Mouse (Mus musculus): ENCODE results near the gene Gm20521. TPM values are rescaled to one million over a fixed set of nuclear protein-coding genes. Genes with fewer than 3 reads are reported as not detected.
A peak's percentile ranks its signal among the peaks of the same experiment; 100 is the strongest.

Gm20521 gene
- not detected in 2 replicates for total RNA-seq (2017)

DNA sequence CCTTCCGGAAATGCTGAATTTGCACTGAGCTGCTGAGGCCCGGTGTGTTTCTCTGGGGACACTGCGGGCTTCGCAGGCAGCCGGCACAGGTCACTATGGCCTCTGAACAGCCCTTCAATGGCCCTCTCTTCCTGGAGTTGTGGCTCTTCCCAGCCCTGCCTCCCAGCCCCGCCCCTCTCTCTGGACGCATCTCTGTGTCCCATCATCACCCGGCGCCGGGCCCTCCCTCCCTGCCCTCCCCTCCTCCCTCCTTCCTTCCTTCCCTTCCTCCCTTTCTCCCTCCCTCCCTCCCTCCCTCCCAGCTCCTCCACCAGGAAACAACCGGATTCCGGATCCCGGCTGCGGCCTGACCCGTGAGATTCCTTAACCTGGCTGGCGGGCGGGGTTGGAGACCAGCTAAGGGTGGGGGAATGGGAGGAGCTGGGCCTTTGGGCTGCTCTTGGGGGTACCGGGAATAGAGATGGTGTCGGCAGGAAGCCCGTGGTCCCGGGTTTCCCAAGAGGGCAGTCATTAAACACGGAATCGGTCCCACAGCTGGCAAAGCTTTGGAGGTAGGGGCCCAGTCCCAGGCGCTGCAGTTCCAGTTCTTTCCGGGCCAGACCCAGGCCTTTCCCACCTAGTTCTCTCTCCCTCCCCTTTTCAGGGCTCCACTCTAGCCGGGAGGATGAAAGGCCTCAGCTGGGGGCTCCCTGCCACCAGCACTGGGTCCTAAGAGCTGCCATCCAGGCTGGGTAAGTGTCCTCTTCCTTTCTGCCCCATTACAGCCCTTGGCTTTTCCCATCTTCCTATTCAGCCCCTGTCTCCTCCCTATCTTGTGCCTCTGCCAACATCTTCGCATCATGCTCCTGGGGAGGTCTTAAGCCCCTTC lies at the start of gene Gm20521, which contains the start of gene Bcl2l2:
Gene Gm20521 (plus strand): TSS at position 288 of the 868 bp plus-strand sequence.
Gene Bcl2l2 (plus strand): TSS at position 224 of the 868 bp plus-strand sequence.
- peak; percentile 82 to 83 for ATAC-seq (replicated peaks in 1 of 2; ENCODE audit: insufficient read depth in 1 of 2, low FRiP score in 2 of 2, low TSS enrichment in 1 of 2, low read depth in 1 of 2, poor library complexity in 2 of 2, severe bottlenecking in 2 of 2)

DNA sequence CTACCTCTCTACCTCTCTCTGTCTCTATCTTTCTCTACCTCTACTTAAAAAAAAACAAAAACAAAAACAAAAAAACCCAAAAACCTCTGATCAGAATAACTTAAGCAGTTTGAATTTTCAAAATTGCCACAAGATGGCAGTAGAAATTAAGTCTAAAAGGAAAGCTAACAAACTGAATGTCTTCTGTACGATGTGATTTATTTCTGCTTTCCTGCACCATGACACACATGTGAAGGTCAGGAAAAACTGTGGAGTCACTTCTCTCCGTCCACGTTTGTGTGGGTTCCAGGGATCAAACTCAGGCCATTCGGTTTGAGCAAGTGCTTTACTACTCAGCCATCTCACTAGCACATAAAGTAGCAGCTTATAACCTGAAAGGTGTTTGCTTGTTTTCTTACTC lies 39.8 kb upstream of the Gm20521 start:
- no peak for ATAC-seq (replicated peaks in 1 of 2; ENCODE audit: insufficient read depth in 1 of 2, low FRiP score in 2 of 2, low TSS enrichment in 1 of 2, low read depth in 1 of 2, poor library complexity in 2 of 2, severe bottlenecking in 2 of 2)

DNA sequence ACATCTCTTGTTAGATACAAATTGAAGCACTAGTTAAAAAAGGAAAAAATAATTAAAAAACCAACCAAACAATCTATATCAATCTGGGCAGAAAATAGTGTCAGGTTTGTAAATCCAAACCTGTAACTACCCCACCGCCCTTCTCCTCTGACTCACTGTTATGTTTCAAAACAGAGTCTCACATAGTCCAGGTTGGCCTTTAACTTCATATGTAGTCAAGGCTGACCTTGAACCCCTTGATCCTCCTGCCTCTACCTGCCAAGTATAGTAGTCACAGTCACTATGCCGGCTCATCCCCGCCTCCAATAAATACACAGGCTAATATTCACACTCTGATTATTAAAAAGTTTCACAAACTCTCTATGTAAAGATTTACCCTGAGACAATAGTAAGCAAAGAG lies 27.5 kb upstream of the Gm20521 start:
- ATAC-seq (replicated peaks in 1 of 2; ENCODE audit: insufficient read depth in 1 of 2, low FRiP score in 2 of 2, low TSS enrichment in 1 of 2, low read depth in 1 of 2, poor library complexity in 2 of 2, severe bottlenecking in 2 of 2), result no peak

DNA sequence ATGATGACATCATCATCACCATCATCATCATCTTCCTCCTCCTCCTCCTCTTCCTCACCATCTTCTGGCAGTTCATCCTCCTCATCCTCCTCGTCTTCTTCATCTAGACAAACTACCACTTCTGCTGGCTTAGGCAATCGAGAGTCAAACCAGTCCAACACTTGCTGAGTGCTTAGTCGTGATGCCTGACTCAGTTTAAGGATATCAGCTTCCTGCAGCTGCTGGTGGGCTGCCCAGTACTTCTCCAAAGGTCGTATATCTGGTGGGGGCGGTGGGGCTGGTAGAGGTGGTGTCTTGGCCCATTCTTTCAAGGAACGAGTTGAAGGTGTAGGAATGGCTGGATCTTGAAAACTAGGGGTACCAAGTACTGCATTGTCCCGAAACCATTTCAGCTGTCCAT lies 26.5 kb upstream of the Gm20521 start:
- ATAC-seq (replicated peaks in 1 of 2; ENCODE audit: insufficient read depth in 1 of 2, low FRiP score in 2 of 2, low TSS enrichment in 1 of 2, low read depth in 1 of 2, poor library complexity in 2 of 2, severe bottlenecking in 2 of 2), result no peak

DNA sequence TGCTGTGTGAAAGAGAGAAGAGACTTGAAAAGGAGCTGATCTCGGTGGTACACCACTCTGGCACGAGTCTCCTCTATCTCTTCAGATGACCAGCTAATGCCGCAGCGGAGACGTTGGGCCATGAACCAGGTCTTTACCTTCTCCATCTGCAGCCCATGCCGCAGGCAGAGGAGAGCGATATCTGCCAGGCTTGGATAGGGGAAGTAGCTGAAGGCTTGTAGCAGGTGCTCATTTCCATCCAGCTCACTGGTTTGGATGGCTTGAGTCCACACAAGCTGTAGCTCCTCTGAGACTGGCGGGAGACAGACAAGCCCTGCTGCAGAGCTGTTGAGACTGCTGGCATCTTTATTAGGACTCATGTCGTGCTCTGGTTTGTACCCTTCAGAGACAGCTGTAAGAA lies 25.4 kb upstream of the Gm20521 start:
- ATAC-seq (replicated peaks in 1 of 2; ENCODE audit: insufficient read depth in 1 of 2, low FRiP score in 2 of 2, low TSS enrichment in 1 of 2, low read depth in 1 of 2, poor library complexity in 2 of 2, severe bottlenecking in 2 of 2), result no peak

DNA sequence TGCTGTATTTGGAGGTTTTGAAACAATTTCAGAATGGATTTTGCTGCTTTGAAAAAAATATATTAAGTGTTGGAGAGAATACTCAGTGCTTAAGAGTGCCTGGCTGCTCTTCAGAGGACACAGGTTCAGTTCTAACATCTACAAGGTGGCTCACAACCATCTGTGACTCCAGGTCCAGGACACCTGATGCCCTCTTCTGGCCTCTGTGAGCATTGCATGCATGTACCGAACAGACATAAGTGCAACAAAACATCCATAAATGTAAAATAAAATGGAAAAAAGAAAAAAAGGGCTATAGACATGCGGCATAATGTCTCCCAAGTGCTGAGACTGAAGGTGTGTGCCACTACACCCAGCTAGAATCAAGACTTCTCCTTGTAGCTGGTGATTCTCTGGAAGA lies 22.7 kb upstream of the Gm20521 start:
- ATAC-seq (replicated peaks in 1 of 2; ENCODE audit: insufficient read depth in 1 of 2, low FRiP score in 2 of 2, low TSS enrichment in 1 of 2, low read depth in 1 of 2, poor library complexity in 2 of 2, severe bottlenecking in 2 of 2), result 0 out of 4 replicates have a peak, but pooled peaks of 1 of the 2 experiments have one; percentile 33

DNA sequence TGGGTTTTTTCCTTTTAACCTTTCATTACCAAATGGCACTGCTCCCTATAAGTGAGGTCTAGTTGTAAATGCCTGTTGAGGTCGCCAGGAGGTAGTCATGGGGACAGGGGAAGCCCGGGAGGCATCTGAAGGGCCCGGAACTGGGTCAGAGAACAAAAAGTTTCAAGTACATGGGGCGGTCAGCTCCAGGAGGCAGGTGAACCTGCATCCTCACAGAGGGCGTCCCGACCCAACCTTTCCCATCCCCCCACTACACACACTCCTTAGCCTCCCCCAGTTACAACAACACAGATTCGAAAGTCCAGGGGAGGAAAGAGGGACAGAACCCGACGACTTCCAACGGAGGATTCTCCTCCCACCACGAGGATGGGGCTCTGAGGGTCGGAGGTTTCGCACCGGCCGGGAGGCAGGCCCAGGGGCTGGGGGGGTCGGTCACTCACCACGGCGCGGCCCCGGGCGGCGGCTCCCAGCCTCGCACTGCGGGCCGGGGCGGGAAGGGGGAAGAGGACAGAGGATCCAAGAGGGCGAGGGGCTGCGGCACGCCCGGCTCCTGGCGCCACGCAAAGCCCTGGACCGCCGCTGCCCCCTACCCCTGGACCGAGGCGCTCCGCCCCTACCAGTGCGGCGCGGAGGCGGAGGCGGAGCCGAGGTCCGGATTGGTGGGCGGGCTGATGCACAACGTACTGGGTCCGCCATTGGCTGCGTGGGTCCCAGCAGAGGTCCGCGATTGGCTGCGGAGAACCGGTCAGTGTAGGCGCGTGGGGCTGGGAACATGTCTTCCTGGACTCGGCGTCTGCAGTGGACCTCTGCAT lies 19.5 kb upstream of the Gm20521 start:
- peak; percentile 96 to 98 for ATAC-seq (replicated peaks in 1 of 2; ENCODE audit: insufficient read depth in 1 of 2, low FRiP score in 2 of 2, low TSS enrichment in 1 of 2, low read depth in 1 of 2, poor library complexity in 2 of 2, severe bottlenecking in 2 of 2)

DNA sequence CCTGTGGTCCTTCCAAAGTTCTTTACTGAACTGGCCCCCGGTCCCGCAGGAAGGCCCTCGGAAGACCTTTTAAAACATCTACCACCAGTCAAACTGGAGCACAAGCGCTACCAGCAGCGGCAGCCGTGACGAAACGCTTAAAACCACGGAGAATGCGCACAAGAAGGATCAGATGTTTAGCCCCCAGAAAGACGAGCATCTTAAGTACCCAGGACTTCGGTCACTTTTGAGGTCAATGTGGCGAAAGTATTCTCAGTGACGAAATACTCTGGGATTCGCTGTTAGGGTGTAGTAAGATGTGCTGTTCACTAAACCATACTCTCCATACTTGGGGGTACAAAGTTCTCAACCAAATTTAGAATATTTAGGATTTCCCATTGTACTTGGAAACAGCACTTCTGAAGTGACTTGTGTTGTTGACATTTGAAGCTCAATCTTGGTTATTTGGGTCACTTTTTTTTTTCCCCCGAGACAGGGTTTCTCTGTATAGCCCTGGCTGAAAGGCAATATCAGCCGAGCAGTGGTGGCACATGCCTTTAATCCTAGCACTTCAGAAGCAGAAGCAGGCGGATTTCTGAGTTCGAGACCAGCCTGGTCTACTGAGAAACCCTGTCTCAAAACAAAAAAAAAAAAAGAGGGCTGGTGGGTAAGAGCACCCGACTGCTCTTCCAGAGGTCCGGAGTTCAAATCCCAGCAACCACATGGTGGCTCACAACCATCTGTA lies 18.8 kb upstream of the Gm20521 start:
- ATAC-seq (replicated peaks in 1 of 2; ENCODE audit: insufficient read depth in 1 of 2, low FRiP score in 2 of 2, low TSS enrichment in 1 of 2, low read depth in 1 of 2, poor library complexity in 2 of 2, severe bottlenecking in 2 of 2), result peak; percentile 8 to 54; a peak in 2 of 4 replicates

DNA sequence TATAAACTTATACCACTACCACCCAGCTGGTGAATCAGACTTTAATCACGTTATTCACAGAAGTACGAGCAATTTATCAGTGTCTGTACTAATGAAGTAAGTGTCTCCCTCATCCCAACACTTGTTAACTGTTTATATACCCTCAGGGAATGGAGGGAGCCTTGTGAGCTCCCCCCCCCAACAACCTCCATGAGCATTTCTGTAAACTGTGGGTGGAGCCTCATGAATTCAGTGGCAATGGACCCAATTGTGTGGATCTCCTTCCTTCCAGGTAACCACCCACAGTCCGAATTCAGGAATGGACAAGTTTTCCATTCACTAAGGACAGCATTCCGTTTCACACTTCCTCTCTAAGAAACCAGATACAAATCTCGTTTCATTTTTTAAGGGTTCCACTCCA lies 17.6 kb upstream of the Gm20521 start:
- no peak for ATAC-seq (replicated peaks in 1 of 2; ENCODE audit: insufficient read depth in 1 of 2, low FRiP score in 2 of 2, low TSS enrichment in 1 of 2, low read depth in 1 of 2, poor library complexity in 2 of 2, severe bottlenecking in 2 of 2)

DNA sequence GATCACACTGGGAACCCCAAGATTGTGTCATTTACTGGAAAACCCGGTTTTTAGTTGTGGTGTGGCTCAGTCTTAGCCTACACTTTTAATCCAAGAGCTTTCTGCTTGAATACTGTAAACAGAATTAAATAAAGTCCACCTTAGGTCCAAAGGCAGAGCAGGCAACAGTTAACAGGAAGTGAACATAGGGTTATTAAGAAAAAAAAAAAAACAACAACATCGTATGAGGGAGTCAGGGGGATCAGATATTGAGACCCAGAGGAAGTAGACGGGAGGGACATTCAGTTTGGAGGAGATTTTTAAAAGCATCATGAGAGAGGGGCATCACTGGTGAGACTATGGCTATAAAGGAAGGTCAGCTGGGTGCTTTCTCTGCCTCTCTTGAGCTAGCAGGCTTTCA lies 17.0 kb upstream of the Gm20521 start:
- no peak for ATAC-seq (replicated peaks in 1 of 2; ENCODE audit: insufficient read depth in 1 of 2, low FRiP score in 2 of 2, low TSS enrichment in 1 of 2, low read depth in 1 of 2, poor library complexity in 2 of 2, severe bottlenecking in 2 of 2)

DNA sequence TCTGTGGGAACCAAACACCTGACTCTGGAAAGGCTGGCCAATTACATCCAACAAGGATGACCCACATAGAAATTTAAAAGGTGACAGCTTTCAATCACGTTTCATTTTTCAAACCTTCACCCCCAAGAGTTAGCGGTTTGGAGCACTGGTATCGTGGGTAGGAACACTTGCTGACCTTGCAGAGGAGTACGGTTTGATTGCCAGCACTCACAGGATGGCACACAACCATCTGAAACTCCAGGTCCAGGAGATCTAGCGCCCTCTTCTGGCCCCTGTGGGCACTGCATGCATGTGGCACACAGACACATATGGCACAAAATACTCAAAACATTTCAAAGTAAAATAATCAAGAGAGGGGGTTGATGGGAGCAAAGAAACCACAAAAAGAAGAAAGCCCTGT lies 16.3 kb upstream of the Gm20521 start:
- no peak for ATAC-seq (replicated peaks in 1 of 2; ENCODE audit: insufficient read depth in 1 of 2, low FRiP score in 2 of 2, low TSS enrichment in 1 of 2, low read depth in 1 of 2, poor library complexity in 2 of 2, severe bottlenecking in 2 of 2)

DNA sequence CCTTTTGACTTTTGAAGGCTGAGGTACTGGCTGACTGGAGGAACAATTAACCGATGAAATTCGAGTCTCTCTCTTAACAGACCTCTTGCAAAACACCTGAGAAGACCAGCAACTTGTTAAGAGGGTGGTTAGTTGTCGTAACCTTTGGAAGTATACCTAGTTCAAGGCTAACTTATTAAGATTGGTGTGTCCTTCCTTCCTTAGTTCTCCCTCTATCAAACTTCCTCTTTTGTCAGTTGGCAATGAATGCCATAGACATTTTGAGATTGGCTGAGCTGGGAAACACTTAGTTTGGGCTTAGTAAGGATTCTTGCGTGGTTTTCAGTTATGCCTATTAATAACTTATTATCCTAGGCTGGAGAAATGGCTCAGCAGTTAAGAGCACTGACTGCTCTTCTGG lies 15.2 kb upstream of the Gm20521 start:
- no peak for ATAC-seq (replicated peaks in 1 of 2; ENCODE audit: insufficient read depth in 1 of 2, low FRiP score in 2 of 2, low TSS enrichment in 1 of 2, low read depth in 1 of 2, poor library complexity in 2 of 2, severe bottlenecking in 2 of 2)

DNA sequence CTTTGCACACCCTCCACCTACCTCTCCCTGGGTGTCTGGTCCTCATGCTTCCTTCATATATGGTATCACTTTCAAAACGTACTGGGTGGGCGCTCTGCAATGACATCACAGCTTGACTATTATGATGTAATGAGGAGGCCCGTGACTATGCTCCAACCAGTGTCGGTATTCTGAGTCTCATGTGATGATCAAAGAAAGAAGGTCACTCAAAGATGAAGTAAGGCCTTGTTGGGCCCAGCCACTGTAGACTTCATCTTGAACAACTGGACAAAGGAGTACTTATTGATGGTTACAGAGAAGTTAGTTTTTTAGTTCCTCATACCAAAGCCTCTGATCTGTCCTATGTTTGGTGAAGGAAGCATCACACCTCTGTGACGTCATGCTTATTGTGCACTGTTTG lies 12.4 kb upstream of the Gm20521 start, which contains the start of gene Homez:
Gene Homez (minus strand): TSS at position 101 of the 400 bp plus-strand sequence.
- no peak for ATAC-seq (replicated peaks in 1 of 2; ENCODE audit: insufficient read depth in 1 of 2, low FRiP score in 2 of 2, low TSS enrichment in 1 of 2, low read depth in 1 of 2, poor library complexity in 2 of 2, severe bottlenecking in 2 of 2)

DNA sequence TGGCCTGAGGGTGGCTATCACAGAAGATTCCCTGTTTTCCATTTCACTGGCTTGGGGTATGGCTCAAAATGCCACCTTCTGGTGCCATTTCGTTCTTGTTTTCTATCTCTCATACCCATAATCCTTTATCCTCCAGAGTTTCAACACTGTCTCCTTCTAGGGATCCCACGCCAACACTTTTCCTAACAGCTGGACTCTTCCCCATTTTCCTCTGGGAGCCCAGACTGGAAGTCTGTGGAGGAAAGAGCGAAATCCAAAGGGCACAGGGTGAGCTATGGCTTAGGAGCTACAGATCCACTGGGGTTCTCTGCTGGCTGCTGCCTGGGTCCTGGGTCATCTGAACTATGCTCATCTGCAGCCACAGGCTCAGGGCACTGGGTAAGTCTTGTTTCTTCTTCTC lies 9.1 kb upstream of the Gm20521 start:
- no peak for ATAC-seq (replicated peaks in 1 of 2; ENCODE audit: insufficient read depth in 1 of 2, low FRiP score in 2 of 2, low TSS enrichment in 1 of 2, low read depth in 1 of 2, poor library complexity in 2 of 2, severe bottlenecking in 2 of 2)

DNA sequence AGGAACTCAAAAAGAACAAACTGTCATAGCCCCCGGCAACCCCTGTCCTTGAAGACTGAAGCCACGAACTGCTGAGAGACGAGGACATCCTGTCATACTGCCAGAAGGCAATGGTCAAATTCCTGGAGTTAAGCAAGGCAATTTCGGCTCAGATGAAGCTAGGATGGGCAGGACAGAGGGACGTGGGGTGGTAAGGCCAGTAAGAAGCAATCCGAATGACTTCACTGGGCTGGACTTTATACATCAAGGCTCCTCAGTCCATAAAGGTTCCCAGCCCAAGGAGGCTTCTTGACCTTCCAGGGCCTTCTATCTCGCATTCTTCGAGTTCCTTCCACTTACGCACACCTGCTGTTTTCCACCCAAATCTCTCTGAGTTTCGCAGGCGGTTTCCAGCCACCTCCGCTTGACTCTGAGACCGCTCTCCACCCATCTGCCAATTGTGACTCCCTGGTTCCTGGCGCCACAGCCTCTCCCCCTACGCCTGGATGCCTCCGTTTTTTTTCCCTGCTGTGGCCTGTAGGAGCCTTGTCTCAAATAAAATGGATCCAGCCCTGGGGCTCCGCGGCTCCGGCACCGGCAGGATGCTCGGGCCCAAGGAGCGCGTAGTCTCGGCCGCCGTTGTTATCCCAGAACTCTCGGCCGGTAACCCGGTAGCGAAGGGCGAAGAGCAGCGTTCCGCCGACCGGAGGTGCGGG lies 7.2 kb upstream of the Gm20521 start:
- peak; percentile 6 to 34; a peak in 2 of 4 replicates for ATAC-seq (replicated peaks in 1 of 2; ENCODE audit: insufficient read depth in 1 of 2, low FRiP score in 2 of 2, low TSS enrichment in 1 of 2, low read depth in 1 of 2, poor library complexity in 2 of 2, severe bottlenecking in 2 of 2)

DNA sequence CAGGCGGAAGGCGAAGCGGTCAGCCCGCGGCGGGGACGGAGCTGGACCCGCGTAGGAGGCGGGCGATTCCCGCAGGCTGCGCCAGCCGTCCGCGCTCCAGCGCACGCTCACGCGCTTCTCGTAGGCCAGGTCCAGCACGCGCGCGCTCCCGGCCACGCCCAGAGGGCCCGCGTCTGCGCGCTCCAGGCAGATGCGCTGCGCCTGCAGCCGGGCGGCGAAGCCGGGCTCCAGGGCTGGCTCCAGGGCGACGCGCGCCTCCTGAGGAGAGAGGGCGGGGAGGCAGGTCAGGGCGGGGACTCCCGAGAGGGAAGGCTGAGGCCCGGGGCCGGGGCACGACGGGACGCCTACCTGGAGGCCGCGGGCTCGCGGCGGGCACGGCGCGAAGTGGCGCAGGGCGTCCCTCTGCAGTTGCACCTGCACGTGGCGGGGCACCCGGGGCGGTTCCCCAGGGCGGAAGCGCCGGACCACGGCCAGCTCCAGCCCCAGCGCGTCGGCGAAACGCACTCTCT lies 6.6 kb upstream of the Gm20521 start:
- ATAC-seq (replicated peaks in 1 of 2; ENCODE audit: insufficient read depth in 1 of 2, low FRiP score in 2 of 2, low TSS enrichment in 1 of 2, low read depth in 1 of 2, poor library complexity in 2 of 2, severe bottlenecking in 2 of 2), result peak; percentile 72 to 73
